Mouse (Mus musculus) ES-E14 (cell line): ENCODE data around the gene Polr1d. TPM values are rescaled to one million over a fixed set of nuclear protein-coding genes. Genes with fewer than 3 reads are reported as not detected.

Experiments
- DNase-seq: peaks from one replicate; pipeline ENCODE4 v3.0.0-alpha.2; 2013; ENCODE audit warnings: low read depth, low spot score
- H3K27ac ChIP-seq: 2 replicates; pipeline ENCODE4 v1.5.1; 2012; ENCODE audit warnings: low read depth, mild to moderate bottlenecking, low read length, moderate library complexity, mixed read lengths; ENCODE audit not compliant: poor library complexity, insufficient read depth, severe bottlenecking
- H3K36me3 ChIP-seq: 2 replicates; pipeline ENCODE4 v1.6.1; 2012; ENCODE audit warnings: mild to moderate bottlenecking, low read length, moderate library complexity, mixed read lengths; ENCODE audit not compliant: control insufficient read depth, poor library complexity, insufficient read depth, severe bottlenecking
- H3K4me1 ChIP-seq, 2 experiments: fragments of 150-350 bp in 1 of 2; sonication (generic) in 1 of 2; 2 replicates each; pipeline ENCODE4 v1.6.1; 2012; ENCODE audit warnings: low read length in 2 of 2, mild to moderate bottlenecking in 1 of 2, mixed read lengths in 1 of 2; ENCODE audit not compliant: control insufficient read depth in 2 of 2, insufficient read depth in 2 of 2, poor library complexity in 1 of 2
- H3K4me3 ChIP-seq, 2 experiments: fragments of 150-350 bp in 1 of 2; sonication (generic) in 1 of 2; 2 replicates each; pipeline ENCODE4 v1.5.1; 2012; ENCODE audit warnings: low read length in 2 of 2, low read depth in 1 of 2, mild to moderate bottlenecking in 1 of 2, mixed read lengths in 1 of 2; ENCODE audit not compliant: insufficient read depth in 1 of 2, poor library complexity in 1 of 2, severe bottlenecking in 1 of 2
- H3K9ac ChIP-seq: 2 replicates; pipeline ENCODE4 v1.6.1; 2012; ENCODE audit warnings: low read depth, mild to moderate bottlenecking, low read length, mixed read lengths; ENCODE audit not compliant: poor library complexity, insufficient read depth, severe bottlenecking
- H3K9me3 ChIP-seq: fragments of 150-350 bp; sonication (generic); 2 replicates; pipeline ENCODE4 v1.6.1; 2012; ENCODE audit warnings: low read depth, mild to moderate bottlenecking, low read length; ENCODE audit not compliant: control insufficient read depth, insufficient read depth
- CHD2 ChIP-seq: IDR thresholded peaks from 2 replicates; pipeline ENCODE4 v1.6.1; 2014; ENCODE audit warnings: mild to moderate bottlenecking, low read depth, low read length, inconsistent platforms
- HCFC1 ChIP-seq: IDR thresholded peaks from 2 replicates; pipeline ENCODE4 v1.6.1; 2012; ENCODE audit warnings: low read length, inconsistent platforms, borderline replicate concordance; ENCODE audit not compliant: insufficient read depth
- MAFK ChIP-seq: IDR thresholded peaks from 2 replicates; pipeline ENCODE4 v1.6.1; 2014; ENCODE audit warnings: mild to moderate bottlenecking, low read depth, low read length, inconsistent platforms; ENCODE audit not compliant: insufficient read depth
- ZC3H11A ChIP-seq: IDR thresholded peaks from 2 replicates; pipeline ENCODE4 v1.6.1; 2012; ENCODE audit warnings: low read depth, mild to moderate bottlenecking, inconsistent platforms, low read length, borderline replicate concordance
- ZNF384 ChIP-seq: IDR thresholded peaks from 2 replicates; pipeline ENCODE4 v1.6.1; 2012; ENCODE audit warnings: low read depth, low read length, inconsistent platforms
- in situ Hi-C, 2 experiments: fragments of 600-800 bp; cut with MboI; formaldehyde crosslinking; loops; one replicate each; pipeline ENCODE4 v1.15.1; 2025; ENCODE audit warnings: low sequenced_read_pairs in 2 of 2, inconsistent platforms in 1 of 2; ENCODE audit not compliant: unreplicated experiment in 2 of 2
- total RNA-seq: library from RNA; depleted of rRNA; stranded (reverse); fragments of 300-350 nt; gene quantifications from 2 replicates; pipeline ENCODE4 v1.2.3, GENCODE M21; 2012

Gene Polr1d
- total RNA-seq, 1 experiment: 160 TPM

DNA sequence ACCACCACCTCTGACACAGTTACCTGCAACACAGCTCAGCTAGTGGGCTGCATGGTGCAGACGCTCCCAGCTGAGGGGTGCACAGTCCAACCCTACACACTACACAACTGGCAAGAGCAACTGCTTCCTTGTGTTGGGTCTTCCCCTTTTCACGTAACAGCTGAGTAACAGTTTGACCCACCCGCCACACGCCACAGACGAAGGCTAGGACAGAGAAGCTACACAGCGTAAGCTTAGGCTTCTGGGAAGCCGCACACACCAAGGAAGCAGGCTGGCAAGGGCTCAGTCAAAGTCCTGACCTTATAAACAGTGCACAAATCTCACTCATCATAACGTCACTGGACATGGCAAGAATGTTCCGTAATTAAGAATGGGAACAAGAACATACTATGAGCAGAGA lies 17.5 kb upstream of the Polr1d start:
- Histone ChIP-seq H3K4me3 (no peak overlapping the region), H3K9me3 (no peaks in the 10 kb centered on the region), H3K27ac (no peak overlapping the region), H3K4me1 (peaks cover 0 to 13% of the 10 kb centered on the region in 2 experiments; a peak in 2 of 4 replicates), H3K36me3 (no peaks in the 10 kb centered on the region), H3K9ac (no peak overlapping the region)
- in situ Hi-C loops: no loop called here
- DNase-seq: no peak
- TF ChIP-seq HCFC1 (no peak), ZC3H11A (no peak), ZNF384 (no peak), CHD2 (no peak), MAFK (no peak)

DNA sequence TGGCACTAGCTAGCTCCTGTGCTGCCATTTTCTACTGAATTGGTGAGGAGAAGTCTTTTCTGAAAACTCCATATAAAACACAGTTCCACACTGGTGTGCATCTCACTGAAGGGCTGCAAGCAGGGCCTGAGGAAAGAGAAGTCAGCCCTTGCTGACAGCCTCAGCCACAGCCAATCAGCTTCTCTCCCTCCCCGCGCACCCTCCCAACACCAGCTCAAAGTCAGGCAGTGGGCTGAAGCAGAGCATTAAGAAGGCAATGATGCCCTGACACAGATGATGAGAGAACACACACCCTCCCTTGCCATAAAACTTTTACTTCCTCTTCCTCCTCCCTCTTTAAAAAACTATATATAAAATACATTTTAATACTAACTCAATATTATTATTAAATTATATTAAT lies 16.8 kb upstream of the Polr1d start:
- Histone ChIP-seq H3K9me3 (no peaks in the 10 kb centered on the region), H3K9ac (no peak overlapping the region), H3K36me3 (no peaks in the 10 kb centered on the region), H3K4me1 (peaks cover 0 to 19% of the 10 kb centered on the region in 2 experiments; a peak in 2 of 4 replicates), H3K4me3 (no peak overlapping the region), H3K27ac (no peak overlapping the region)
- in situ Hi-C loops: no loop called here
- TF ChIP-seq ZNF384 (no peak), ZC3H11A (no peak), MAFK (no peak), HCFC1 (no peak), CHD2 (no peak)
- no peak for DNase-seq

DNA sequence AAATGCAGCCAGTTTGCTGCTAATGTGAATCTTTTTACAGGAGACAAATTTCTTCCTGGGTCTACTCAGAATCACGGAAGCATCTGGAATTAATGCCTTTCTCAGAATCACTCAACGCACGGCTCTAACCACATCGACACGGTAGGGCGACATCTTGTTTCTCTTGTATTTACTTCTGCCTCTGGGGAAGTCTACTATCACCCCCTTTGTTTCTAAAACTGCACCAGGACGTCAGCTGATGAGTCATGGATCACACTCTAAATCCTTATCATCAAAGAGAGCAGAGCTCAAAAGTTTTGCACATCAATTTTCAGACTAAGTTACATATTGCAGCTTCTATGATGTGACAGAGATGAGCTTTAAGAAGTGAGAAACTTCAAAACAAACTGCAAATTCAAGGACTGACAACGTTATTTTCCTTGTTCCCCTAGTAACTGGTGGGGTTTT lies 13.6 kb upstream of the Polr1d start:
- Histone ChIP-seq H3K4me1 (peaks cover 3 to 26% of the 10 kb centered on the region in 2 experiments; a peak in 3 of 4 replicates), H3K9ac (no peak overlapping the region), H3K4me3 (no peak overlapping the region), H3K36me3 (no peaks in the 10 kb centered on the region), H3K27ac (no peak overlapping the region), H3K9me3 (no peaks in the 10 kb centered on the region)
- TF ChIP-seq ZC3H11A (no peak), ZNF384 (no peak), CHD2 (no peak), HCFC1 (no peak), MAFK (no peak)
- in situ Hi-C loops: no loop called here
- DNase-seq: no peak

- no peaks in the 10 kb centered on the region for H3K9me3 ChIP-seq
- H3K4me1 ChIP-seq: peaks cover 3 to 28% of the 10 kb centered on the region in 2 experiments; a peak in 3 of 4 replicates
- H3K9ac ChIP-seq: no peak overlapping the region
- H3K27ac ChIP-seq: peak overlapping the region; percentile 34; the same call in 1 of the 2 replicates
- TF ChIP-seq HCFC1 (no peak), MAFK (no peak), ZNF384 (no peak), ZC3H11A (no peak), CHD2 (no peak)
- no peak overlapping the region; a peak in 1 of 4 replicates for H3K4me3 ChIP-seq
- no peak for DNase-seq
- H3K36me3 ChIP-seq: no peaks in the 10 kb centered on the region
- in situ Hi-C loops: no loop called here
Measured at GRCm38 (mm10) chr5:147066129-147066528, 10.7 kb upstream of the Polr1d start.

DNA sequence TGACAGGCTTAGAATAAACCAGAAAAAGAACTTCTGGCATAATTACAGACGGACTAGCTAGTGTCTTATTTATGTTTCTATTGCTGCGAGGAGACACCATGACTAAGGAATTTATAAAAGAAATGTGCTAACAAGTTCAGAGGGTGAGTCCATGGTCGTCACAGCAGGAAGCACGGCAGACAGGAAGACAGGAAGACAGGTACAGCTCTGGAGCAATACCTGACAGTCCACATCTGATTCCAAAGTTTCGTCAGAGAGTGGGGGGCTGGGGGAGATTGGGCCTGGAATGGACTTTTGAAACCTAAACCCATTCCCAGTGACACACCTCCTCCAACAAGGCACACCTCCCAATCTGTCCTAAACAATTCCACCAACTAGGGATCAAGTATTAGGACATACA lies 9.9 kb upstream of the Polr1d start:
- H3K36me3 ChIP-seq: no peaks in the 10 kb centered on the region
- H3K27ac ChIP-seq: no peak overlapping the region; the same call in 1 of the 2 replicates
- peaks cover 3 to 27% of the 10 kb centered on the region in 2 experiments; a peak in 3 of 4 replicates for H3K4me1 ChIP-seq
- in situ Hi-C loops: no loop called here
- H3K4me3 ChIP-seq: no peak overlapping the region
- TF ChIP-seq MAFK (peak; percentile 59), HCFC1 (no peak)
- DNase-seq: no peak
- H3K9me3 ChIP-seq: no peaks in the 10 kb centered on the region
- no peak overlapping the region for H3K9ac ChIP-seq
